Mouse (Mus musculus): ENCODE measurements around the gene Slc30a1. TPM values are rescaled to one million over a fixed set of nuclear protein-coding genes. Genes with fewer than 3 reads are reported as not detected.

Slc30a1 gene
- polyA plus RNA-seq, 1 experiment from 2014 or later: 1.3 TPM

DNA sequence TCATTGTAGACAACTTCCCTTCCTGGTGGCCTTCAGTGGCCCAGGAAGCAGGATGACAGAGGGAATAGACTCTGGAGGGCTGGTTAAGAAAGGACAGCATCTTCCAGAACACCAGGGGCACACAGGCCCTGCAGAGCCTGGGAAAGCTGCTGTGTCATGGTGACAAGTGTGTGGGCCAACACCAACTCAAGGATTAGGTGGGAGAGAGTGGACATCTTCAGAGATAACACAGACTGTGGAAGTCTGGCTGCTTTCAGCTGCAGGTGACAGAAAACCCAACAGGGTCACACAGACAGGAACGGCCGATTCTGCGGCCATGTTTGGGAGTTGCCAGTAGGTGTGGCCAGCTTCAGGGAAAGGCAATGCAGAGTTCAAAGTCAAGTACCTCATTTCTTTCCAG lies 26.3 kb upstream of the Slc30a1 start:
- 94% methylated on average over 3 of the region's 3 CpGs for WGBS
- no peak overlapping the region for H3K4me3 ChIP-seq
- H3K27ac ChIP-seq: no peak overlapping the region
- H3K9me3 ChIP-seq: no peaks in the 10 kb centered on the region
- no peak for DNase-seq (ENCODE audit: low spot score)
- no peaks in the 10 kb centered on the region for H3K36me3 ChIP-seq
- no peaks in the 10 kb centered on the region for H3K27me3 ChIP-seq (ENCODE audit: insufficient read depth, poor library complexity, severe bottlenecking)
- peaks cover 15% of the 10 kb centered on the region for H3K4me1 ChIP-seq (replicated peaks)

DNA sequence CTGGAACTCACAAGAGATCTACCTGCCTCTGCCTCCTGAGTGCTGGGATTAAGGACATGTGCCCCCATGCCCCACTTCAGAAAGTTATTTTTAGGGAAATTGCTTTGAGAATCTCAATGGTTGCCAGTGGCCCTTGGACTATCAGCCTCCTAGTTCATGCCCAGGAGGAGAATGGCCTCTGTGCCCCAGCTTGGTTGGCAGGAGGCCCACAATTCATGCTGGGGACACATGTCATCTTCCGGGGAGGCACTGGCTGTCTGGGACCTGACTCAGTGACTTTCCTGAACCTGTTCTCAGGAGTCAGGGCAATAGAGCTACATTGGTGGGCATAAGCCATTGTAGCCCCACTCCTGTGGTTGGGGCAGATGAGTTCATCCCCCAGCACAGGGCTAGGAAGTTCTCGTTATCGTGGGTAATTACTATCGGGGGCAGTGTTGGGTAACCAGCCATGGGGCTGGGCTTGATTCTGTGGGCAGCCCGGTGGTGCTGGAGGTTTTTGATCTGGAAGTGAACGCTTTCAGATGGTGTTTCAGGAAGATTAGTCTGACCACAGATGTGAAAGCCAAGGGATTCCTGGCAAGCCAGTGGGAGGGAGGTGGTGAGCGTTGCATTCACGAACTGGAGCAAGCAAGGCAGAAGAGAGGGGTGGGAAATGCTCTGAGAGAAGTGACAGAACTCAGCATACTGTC lies 25.5 kb upstream of the Slc30a1 start:
- peaks cover 15% of the 10 kb centered on the region for H3K4me1 ChIP-seq (replicated peaks)
- H3K9me3 ChIP-seq: no peaks in the 10 kb centered on the region
- H3K27me3 ChIP-seq (ENCODE audit: insufficient read depth, poor library complexity, severe bottlenecking): no peaks in the 10 kb centered on the region
- no peak for DNase-seq (ENCODE audit: low spot score)
- no peak overlapping the region for H3K4me3 ChIP-seq
- no peak overlapping the region; the same call in 1 of the 2 replicates for H3K27ac ChIP-seq
- WGBS: 85% methylated on average over 8 of the region's 8 CpGs
- no peaks in the 10 kb centered on the region for H3K36me3 ChIP-seq

GRCm38 (mm10) chr1:191881663-191882062 lies 24.9 kb upstream of the Slc30a1 start:
- H3K4me3 ChIP-seq: no peak overlapping the region
- no peaks in the 10 kb centered on the region for H3K9me3 ChIP-seq
- H3K27me3 ChIP-seq (ENCODE audit: insufficient read depth, poor library complexity, severe bottlenecking): no peaks in the 10 kb centered on the region
- 73% methylated on average over 2 of the region's 2 CpGs for WGBS
- no peak for DNase-seq (ENCODE audit: low spot score)
- H3K36me3 ChIP-seq: no peaks in the 10 kb centered on the region
- no peak overlapping the region; the same call in 1 of the 2 replicates for H3K27ac ChIP-seq
- H3K4me1 ChIP-seq (replicated peaks): peaks cover 15% of the 10 kb centered on the region

DNA sequence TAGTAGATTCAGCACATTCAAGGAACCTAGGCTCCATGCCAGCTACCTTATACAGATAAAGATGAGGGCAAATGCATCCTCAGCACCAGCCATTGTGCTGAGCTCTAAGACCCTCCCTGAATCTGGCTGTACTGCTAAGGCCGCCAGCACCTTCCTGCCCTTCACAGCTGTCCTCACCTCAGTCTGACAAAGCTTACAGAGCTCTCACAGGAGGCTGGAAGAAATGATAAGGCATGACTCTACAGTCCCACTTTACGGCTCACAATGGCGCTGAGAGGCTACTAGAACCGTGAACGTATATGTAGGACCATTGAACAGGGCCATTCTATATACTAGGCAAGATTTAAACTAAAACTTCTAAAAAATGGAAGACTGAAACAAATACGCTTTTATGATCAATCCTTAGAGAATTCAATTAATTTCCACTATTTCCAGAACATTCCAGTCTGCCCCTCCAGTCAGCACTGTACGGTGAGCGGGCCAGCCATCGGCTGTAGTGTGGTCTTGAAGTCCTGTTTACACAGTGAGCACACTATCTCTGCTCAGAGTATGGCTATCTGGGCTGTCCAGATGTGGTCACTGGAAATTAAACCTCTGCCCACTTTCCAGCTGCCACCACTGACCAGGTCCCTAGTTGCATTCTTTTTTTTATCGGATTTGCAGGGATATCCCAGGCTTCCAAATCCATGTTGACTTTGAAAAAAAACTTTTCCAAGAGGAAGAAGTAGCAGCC lies 23.9 kb upstream of the Slc30a1 start:
- peak overlapping the region; percentile 42 for H3K27ac ChIP-seq
- no peak overlapping the region for H3K4me3 ChIP-seq
- no peak for DNase-seq (ENCODE audit: low spot score)
- H3K9me3 ChIP-seq: no peaks in the 10 kb centered on the region
- H3K36me3 ChIP-seq: no peaks in the 10 kb centered on the region
- peaks cover 15% of the 10 kb centered on the region for H3K4me1 ChIP-seq (replicated peaks)
- WGBS: 91% methylated on average over 10 of the region's 10 CpGs
- no peaks in the 10 kb centered on the region for H3K27me3 ChIP-seq (ENCODE audit: insufficient read depth, poor library complexity, severe bottlenecking)

GRCm38 (mm10) chr1:191883654-191884053 lies 22.9 kb upstream of the Slc30a1 start:
- H3K27ac ChIP-seq: no peak overlapping the region
- H3K4me3 ChIP-seq: no peak overlapping the region
- 78% methylated on average over 5 of the region's 5 CpGs for WGBS
- 0 out of 2 replicates have a peak, but pooled peaks cover 8% of the 10 kb centered on the region for H3K4me1 ChIP-seq (replicated peaks)
- no peaks in the 10 kb centered on the region for H3K36me3 ChIP-seq
- no peaks in the 10 kb centered on the region for H3K9me3 ChIP-seq
- no peak for DNase-seq (ENCODE audit: low spot score)
- H3K27me3 ChIP-seq (ENCODE audit: insufficient read depth, poor library complexity, severe bottlenecking): no peaks in the 10 kb centered on the region

DNA sequence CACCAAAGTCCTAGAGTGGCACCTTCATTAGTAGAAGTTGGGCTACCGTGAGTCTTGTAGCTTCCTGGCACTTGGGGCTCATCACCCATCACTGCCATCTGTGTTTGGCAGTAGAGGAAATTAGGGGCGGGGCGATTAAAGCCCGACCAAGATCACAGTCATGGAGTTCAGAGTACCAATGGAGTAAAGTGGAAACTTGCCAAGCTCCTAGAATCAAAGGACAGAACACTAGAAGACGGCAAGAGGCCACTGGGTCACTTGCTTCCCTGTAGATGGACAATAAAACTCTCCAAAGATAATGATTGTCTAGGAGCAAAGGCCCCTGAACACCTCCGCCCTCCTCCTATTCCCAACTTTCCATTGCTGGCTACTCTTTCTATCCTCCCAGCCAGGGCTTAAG lies 14.7 kb upstream of the Slc30a1 start:
- no peak overlapping the region for H3K27ac ChIP-seq
- H3K9me3 ChIP-seq: no peaks in the 10 kb centered on the region
- no peaks in the 10 kb centered on the region for H3K36me3 ChIP-seq
- no peak for DNase-seq (ENCODE audit: low spot score)
- 85% methylated on average over 6 of the region's 6 CpGs for WGBS
- H3K4me3 ChIP-seq: no peak overlapping the region
- H3K27me3 ChIP-seq (ENCODE audit: insufficient read depth, poor library complexity, severe bottlenecking): no peaks in the 10 kb centered on the region
- H3K4me1 ChIP-seq (replicated peaks): peaks cover 13% of the 10 kb centered on the region; the same call in 1 of the 2 replicates

DNA sequence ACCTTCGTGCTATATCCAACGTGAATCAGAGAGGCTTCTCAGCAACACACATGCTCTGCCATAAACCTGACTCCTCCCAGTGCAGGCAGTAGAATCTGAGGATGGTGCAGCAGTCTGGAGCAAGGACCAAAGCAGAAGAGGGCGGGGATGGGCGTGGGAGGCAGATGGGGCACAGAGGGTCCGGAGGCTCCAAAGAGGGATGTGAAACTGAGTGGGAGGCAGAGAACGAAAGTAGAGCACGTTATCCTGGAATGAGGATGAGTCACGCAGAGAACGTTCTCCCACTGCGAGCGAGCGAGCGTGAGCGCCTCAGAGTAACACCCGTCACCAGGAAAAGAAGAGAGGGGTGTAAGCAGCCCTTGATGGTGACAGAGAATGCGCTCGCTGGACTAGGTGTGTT lies 12.2 kb upstream of the Slc30a1 start:
- Histone ChIP-seq H3K4me3 (no peak overlapping the region), H3K27me3 (ENCODE audit: insufficient read depth, poor library complexity, severe bottlenecking) (no peaks in the 10 kb centered on the region), H3K27ac (no peak overlapping the region), H3K9me3 (no peaks in the 10 kb centered on the region), H3K36me3 (no peaks in the 10 kb centered on the region), H3K4me1 (replicated peaks) (peaks cover 14% of the 10 kb centered on the region; the same call in 1 of the 2 replicates)
- DNase-seq (ENCODE audit: low spot score): no peak
- 85% methylated on average over 17 of the region's 17 CpGs for WGBS

- WGBS: 94% methylated on average over 9 of the region's 9 CpGs
- no peaks in the 10 kb centered on the region for H3K27me3 ChIP-seq (ENCODE audit: insufficient read depth, poor library complexity, severe bottlenecking)
- no peak overlapping the region for H3K4me3 ChIP-seq
- H3K4me1 ChIP-seq (replicated peaks): peaks cover 14% of the 10 kb centered on the region; the same call in 1 of the 2 replicates
- H3K36me3 ChIP-seq: no peaks in the 10 kb centered on the region
- no peaks in the 10 kb centered on the region for H3K9me3 ChIP-seq
- no peak for DNase-seq (ENCODE audit: low spot score)
- no peak overlapping the region for H3K27ac ChIP-seq
Measured at GRCm38 (mm10) chr1:191894857-191895256, 11.7 kb upstream of the Slc30a1 start.

DNA sequence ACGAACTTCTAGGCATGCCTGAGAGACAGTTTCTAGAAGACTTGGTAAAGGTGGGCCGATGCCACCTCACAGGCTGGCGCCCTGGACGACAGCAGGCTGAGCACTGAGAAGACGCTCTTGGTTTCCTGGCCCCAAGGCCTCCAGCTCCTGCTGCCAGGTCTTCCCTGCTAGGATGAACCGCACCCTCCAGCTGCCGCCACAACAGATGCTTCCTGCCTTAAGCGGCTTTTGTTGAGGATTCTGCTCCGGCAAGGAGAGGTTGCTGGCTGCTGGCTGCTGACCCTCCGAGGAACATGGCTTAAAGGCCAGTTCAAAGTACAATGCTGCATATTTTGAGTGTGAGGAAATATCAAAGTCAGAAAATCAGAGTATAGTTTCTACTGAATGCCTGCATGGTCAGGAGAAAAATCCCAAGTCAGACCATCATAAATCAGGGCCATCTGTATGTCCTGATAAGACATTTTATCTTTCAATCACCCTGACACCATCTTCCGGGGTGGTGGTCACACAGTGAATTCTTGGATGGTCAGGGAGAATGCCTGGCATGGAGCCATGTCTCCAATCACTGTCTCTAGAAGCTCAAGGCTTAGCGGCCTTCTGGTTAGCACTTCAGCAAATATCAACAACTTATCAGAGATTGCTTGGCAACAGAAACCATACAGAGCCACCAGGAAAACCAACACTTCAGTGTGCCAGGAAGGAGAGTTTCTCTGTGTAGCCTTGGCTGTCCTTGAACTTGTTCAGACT lies 9.6 kb upstream of the Slc30a1 start:
- Histone ChIP-seq H3K4me1 (replicated peaks) (peaks cover 11% of the 10 kb centered on the region; the same call in 1 of the 2 replicates), H3K4me3 (no peak overlapping the region), H3K27ac (no peak overlapping the region), H3K27me3 (ENCODE audit: insufficient read depth, poor library complexity, severe bottlenecking) (no peaks in the 10 kb centered on the region), H3K9me3 (no peaks in the 10 kb centered on the region), H3K36me3 (no peaks in the 10 kb centered on the region)
- WGBS: 78% methylated on average over 12 of the region's 12 CpGs
- DNase-seq (ENCODE audit: low spot score): no peak

DNA sequence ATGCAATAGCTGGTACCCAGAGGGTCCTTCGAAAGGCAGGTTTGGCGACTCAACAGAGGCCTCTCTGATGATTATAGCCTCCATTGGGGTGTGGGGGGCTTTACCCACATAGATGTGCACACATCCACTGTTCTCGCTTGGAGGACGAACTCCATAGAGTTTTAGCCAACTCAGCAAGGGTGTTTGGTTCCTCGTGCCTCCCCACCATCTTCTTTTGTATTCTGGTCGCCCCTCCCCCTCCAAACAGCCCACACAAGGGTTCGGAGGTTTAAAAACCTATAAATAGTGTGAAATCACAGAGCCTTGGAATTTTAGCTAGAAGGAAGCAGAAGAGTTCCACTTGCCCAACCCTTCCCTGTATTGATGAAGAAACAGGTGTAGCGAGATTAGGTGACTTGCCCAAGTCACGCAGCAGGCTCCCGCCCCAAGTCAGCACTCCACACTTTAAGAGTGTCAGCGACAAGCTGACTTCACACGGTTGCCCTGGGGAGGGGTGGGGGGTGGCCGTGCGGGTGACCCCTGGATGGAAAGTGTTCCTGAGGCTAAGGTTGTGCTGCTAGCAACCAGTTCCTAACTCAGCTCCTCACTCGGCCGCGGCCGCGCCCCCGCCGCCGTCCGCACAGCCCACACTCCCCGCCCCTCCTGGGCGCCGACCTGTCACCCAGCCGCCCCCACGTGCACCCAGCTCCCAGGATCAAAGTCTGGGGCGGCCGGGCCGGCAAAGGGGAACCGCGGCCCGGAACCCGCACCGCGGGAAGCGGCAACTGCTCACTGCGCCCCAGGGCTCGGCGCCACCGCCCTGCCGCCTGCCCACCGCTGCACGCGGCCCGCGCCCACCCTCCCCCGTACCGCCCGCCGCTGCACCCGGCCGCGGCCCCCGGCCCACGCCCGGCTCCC lies 682 bp upstream of the Slc30a1 start:
- Histone ChIP-seq H3K27me3 (ENCODE audit: insufficient read depth, poor library complexity, severe bottlenecking) (peaks cover 9% of the 10 kb centered on the region), H3K9me3 (no peaks in the 10 kb centered on the region), H3K4me3 (peak overlapping the region; percentile 88), H3K27ac (peak overlapping the region; percentile 93), H3K4me1 (replicated peaks) (peaks cover 42% of the 10 kb centered on the region), H3K36me3 (peaks cover 25% of the 10 kb centered on the region)
- no peak for DNase-seq (ENCODE audit: low spot score)
- 3% methylated on average over 45 of the region's 58 CpGs for WGBS

- under 1% methylated on average over 43 of the region's 43 CpGs for WGBS
- DNase-seq (ENCODE audit: low spot score): peak; percentile 74
- H3K27me3 ChIP-seq (ENCODE audit: insufficient read depth, poor library complexity, severe bottlenecking): peaks cover 9% of the 10 kb centered on the region
- peaks cover 25% of the 10 kb centered on the region for H3K36me3 ChIP-seq
- peak overlapping the region; percentile 88 for H3K4me3 ChIP-seq
- H3K9me3 ChIP-seq: no peaks in the 10 kb centered on the region
- H3K27ac ChIP-seq: peak overlapping the region; percentile 93
- H3K4me1 ChIP-seq (replicated peaks): peaks cover 46% of the 10 kb centered on the region
Measured at GRCm38 (mm10) chr1:191907431-191907810, 854 bp downstream of the Slc30a1 start.

- H3K4me3 ChIP-seq: peak overlapping the region; percentile 88; the same call in 1 of the 2 replicates
- WGBS: 92% methylated on average over 15 of the region's 15 CpGs
- peaks cover 25% of the 10 kb centered on the region for H3K36me3 ChIP-seq
- peaks cover 46% of the 10 kb centered on the region for H3K4me1 ChIP-seq (replicated peaks)
- peaks cover 9% of the 10 kb centered on the region for H3K27me3 ChIP-seq (ENCODE audit: insufficient read depth, poor library complexity, severe bottlenecking)
- DNase-seq (ENCODE audit: low spot score): no peak
- H3K9me3 ChIP-seq: no peaks in the 10 kb centered on the region
- no peak overlapping the region for H3K27ac ChIP-seq
Measured at GRCm38 (mm10) chr1:191908906-191909305, 2.3 kb downstream of the Slc30a1 start.

All from hindbrain, embryonic 10.5 days (tissue).